Mouse (Mus musculus) MN1 (cell line): ENCODE results near the gene Mrps18a.

Source experiments
- DNase-seq: peaks from one replicate; pipeline ENCODE4 v3.0.0-alpha.2; 2016; ENCODE audit warnings: low spot score

The Mrps18a gene

GRCm38 (mm10) chr17:46110402-46111289, at the start of gene Mrps18a:
Mrps18a (plus strand) TSS chr17:46110986.
- DNase-seq: peak; percentile 93

- DNase-seq: peak; percentile 89
Measured at GRCm38 (mm10) chr17:46063283-46063973, 47.4 kb upstream of the Mrps18a start.

- DNase-seq: no peak
Measured at GRCm38 (mm10) chr17:46063974-46064312, 46.8 kb upstream of the Mrps18a start.

- peak; percentile 72 for DNase-seq
Measured at GRCm38 (mm10) chr17:46070046-46070445, 40.7 kb upstream of the Mrps18a start.

GRCm38 (mm10) chr17:46071531-46071930, 39.3 kb upstream of the Mrps18a start:
- DNase-seq: peak; percentile 68

GRCm38 (mm10) chr17:46073730-46074301, 37.0 kb upstream of the Mrps18a start:
- peak; percentile 89 for DNase-seq

- no peak for DNase-seq
Measured at GRCm38 (mm10) chr17:46074398-46075115, 36.2 kb upstream of the Mrps18a start.

- peak; percentile 82 for DNase-seq
Measured at GRCm38 (mm10) chr17:46075116-46075485, 35.7 kb upstream of the Mrps18a start.

GRCm38 (mm10) chr17:46075551-46076259, 35.1 kb upstream of the Mrps18a start:
- no peak for DNase-seq

- DNase-seq: no peak
Measured at GRCm38 (mm10) chr17:46076260-46076551, 34.6 kb upstream of the Mrps18a start.

- no peak for DNase-seq
Measured at GRCm38 (mm10) chr17:46077921-46078534, 32.8 kb upstream of the Mrps18a start.

GRCm38 (mm10) chr17:46079037-46079436, 31.7 kb upstream of the Mrps18a start:
- no peak for DNase-seq

- no peak for DNase-seq
Measured at GRCm38 (mm10) chr17:46080388-46080787, 30.4 kb upstream of the Mrps18a start.

- peak; percentile 43 for DNase-seq
Measured at GRCm38 (mm10) chr17:46081042-46081441, 29.7 kb upstream of the Mrps18a start.

GRCm38 (mm10) chr17:46081657-46082056, 29.1 kb upstream of the Mrps18a start:
- peak; percentile 53 for DNase-seq

GRCm38 (mm10) chr17:46083381-46083780, 27.4 kb upstream of the Mrps18a start:
- DNase-seq: no peak

GRCm38 (mm10) chr17:46084091-46084501, 26.7 kb upstream of the Mrps18a start:
- DNase-seq: peak; percentile 81

- peak; percentile 75 for DNase-seq
Measured at GRCm38 (mm10) chr17:46086341-46086870, 24.4 kb upstream of the Mrps18a start.

GRCm38 (mm10) chr17:46091351-46091750, 19.4 kb upstream of the Mrps18a start:
- no peak for DNase-seq

GRCm38 (mm10) chr17:46091899-46092298, 18.9 kb upstream of the Mrps18a start:
- no peak for DNase-seq

GRCm38 (mm10) chr17:46098525-46098924, 12.3 kb upstream of the Mrps18a start:
- no peak for DNase-seq
